Mouse (Mus musculus) midbrain, postnatal 0 days (tissue): Measurements from ENCODE around the gene Atf1. TPM values are rescaled to one million over a fixed set of nuclear protein-coding genes. Genes with fewer than 3 reads are reported as not detected.
A peak's percentile ranks its signal among the peaks of the same experiment; 100 is the strongest.
"Not testable (repeated sequence)": the region's sequence is repeated elsewhere in the genome, so short reads cannot be mapped to it uniquely, and the experiment has no call there.

Experiments used
- ATAC-seq: fragments of 200-750 bp; cut with Nextera tagmentation; 2 replicates; pipeline ENCODE4 v1.8.0; 2017; ENCODE audit warnings: moderate number of reproducible peaks, mild to moderate bottlenecking, moderate TSS enrichment, moderate library complexity; ENCODE audit not compliant: low FRiP score
- DNase-seq: peaks from one replicate; pipeline ENCODE4 v3.0.0-alpha.2; 2015; ENCODE audit warnings: low spot score
- H3K27ac ChIP-seq: fragments of 300-500 bp; sonication (generic); 2 replicates; pipeline ENCODE4 v1.5.1; 2014; ENCODE audit warnings: low read depth, mild to moderate bottlenecking, low read length, mixed read lengths
- H3K27me3 ChIP-seq: fragments of 300-500 bp; sonication (generic); 2 replicates; pipeline ENCODE4 v1.6.1; 2014; ENCODE audit warnings: low read length, control low read depth, mixed read lengths; ENCODE audit not compliant: insufficient read depth
- H3K36me3 ChIP-seq: fragments of 300-500 bp; sonication (generic); 2 replicates; pipeline ENCODE4 v1.6.1; 2014; ENCODE audit warnings: low read length, control low read depth, mixed read lengths; ENCODE audit not compliant: insufficient read depth
- H3K4me1 ChIP-seq: fragments of 300-500 bp; sonication (generic); 2 replicates; pipeline ENCODE4 v1.6.1; 2014; ENCODE audit warnings: mild to moderate bottlenecking, control low read depth, antibody characterized with exemption, low read length, mixed read lengths; ENCODE audit not compliant: insufficient read depth
- H3K4me2 ChIP-seq: fragments of 300-500 bp; sonication (generic); 2 replicates; pipeline ENCODE4 v1.6.1; 2014; ENCODE audit warnings: low read depth, mild to moderate bottlenecking, low read length, mixed read lengths; ENCODE audit not compliant: poor library complexity, severe bottlenecking
- H3K4me3 ChIP-seq: fragments of 300-500 bp; sonication (generic); 2 replicates; pipeline ENCODE4 v1.5.1; 2014; ENCODE audit warnings: low read depth, mild to moderate bottlenecking, low read length, moderate library complexity
- H3K9ac ChIP-seq: fragments of 300-500 bp; sonication (generic); replicated peaks from 2 replicates; pipeline ENCODE4 v1.6.1; 2014; ENCODE audit warnings: mild to moderate bottlenecking, low read length, moderate library complexity, mixed read lengths; ENCODE audit not compliant: poor library complexity, severe bottlenecking
- H3K9me3 ChIP-seq: fragments of 300-500 bp; sonication (generic); 2 replicates; pipeline ENCODE4 v1.6.1; 2016; ENCODE audit warnings: low read length, control low read depth
- CTCF ChIP-seq: IDR thresholded peaks from 2 replicates; pipeline ENCODE4 v1.5.1; 2016; ENCODE audit warnings: antibody characterized with exemption, mild to moderate bottlenecking
- WGBS: fragments of 180-500 bp; shearing (Covaris S2); extraction: QIAGEN DNeasy Blood & Tissue Kit; methylation state at CpG from one replicate; pipeline ENCODE4 v1.1.7; 2014; 5-methylcytosine and 5-hydroxymethylcytosine counted together
- polyA plus RNA-seq: library from polyadenylated mRNA; unstranded; fragments of >200 nt; fragmentation: Nextera tagmentation; extraction: Ambion mirVana; gene quantifications from 2 replicates; pipeline ENCODE4 v1.2.1, GENCODE M21; 2015
- total RNA-seq: library from RNA; depleted of rRNA; stranded (reverse); fragments of >200 nt; gene quantifications from 2 replicates; pipeline ENCODE4 v1.2.3, GENCODE M21; 2014

The Atf1 gene
- total and polyA plus RNA-seq, 2 experiments from 2014 or later, result 9.8 to 15.8 TPM

- no peak for ATAC-seq
- Histone ChIP-seq H3K4me3 (no peak overlapping the region), H3K27me3 (no peaks in the 10 kb centered on the region), H3K27ac (no peak overlapping the region), H3K9ac (no peak overlapping the region), H3K9me3 (no peaks in the 10 kb centered on the region), H3K4me2 (no peak overlapping the region), H3K4me1 (no peaks in the 10 kb centered on the region), H3K36me3 (peaks cover 11% of the 10 kb centered on the region; the same call in 1 of the 2 replicates)
- DNase-seq, result peak; percentile 67
- TF ChIP-seq CTCF, result peak; percentile 77
- 16% methylated on average over 4 of the region's 4 CpGs for WGBS
These were observed 35.8 kb downstream of the Atf1 start for GRCm38 (mm10) chr15:100263246-100263905.

DNA sequence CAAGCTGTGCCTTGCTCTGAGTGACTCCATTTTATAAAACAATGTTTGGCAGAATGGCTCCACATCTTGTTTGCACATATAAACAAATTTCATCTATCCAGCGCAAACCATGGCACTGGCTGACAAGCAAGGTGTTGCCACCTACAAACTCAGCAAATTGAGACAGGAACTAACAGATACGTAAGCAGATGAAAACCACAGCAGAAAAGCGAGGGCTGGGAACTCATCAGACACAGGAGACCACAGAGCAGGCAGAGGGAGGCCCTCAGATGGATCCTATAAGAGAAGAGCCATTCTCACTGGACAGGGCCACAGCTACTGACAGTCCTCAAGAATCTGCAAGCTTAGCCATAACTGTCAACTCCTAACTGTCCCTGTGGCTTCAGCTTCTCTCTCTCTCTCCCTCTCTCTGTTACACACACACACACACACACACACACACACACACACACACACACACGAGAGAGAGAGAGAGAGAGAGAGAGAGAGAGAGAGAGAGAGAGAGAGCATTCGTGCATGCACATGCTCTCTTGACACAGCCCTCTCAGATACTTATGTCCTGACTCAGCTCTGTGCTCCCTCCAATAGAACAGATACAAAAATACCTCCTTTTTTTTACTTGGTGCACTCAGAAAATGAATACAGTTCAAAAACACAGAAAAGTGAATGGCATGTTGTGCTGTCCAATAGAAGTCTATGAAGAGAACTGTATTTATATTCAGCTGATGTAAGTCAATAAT lies 38.1 kb downstream of the Atf1 start:
- no peak for TF ChIP-seq CTCF
- Histone ChIP-seq H3K4me3 (no peak overlapping the region), H3K27ac (no peak overlapping the region), H3K4me1 (no peaks in the 10 kb centered on the region), H3K36me3 (peaks cover 5% of the 10 kb centered on the region; the same call in 1 of the 2 replicates), H3K9ac (no peak overlapping the region), H3K9me3 (no peaks in the 10 kb centered on the region), H3K4me2 (no peak overlapping the region), H3K27me3 (no peaks in the 10 kb centered on the region)
- WGBS, result 83% methylated on average over 4 of the region's 5 CpGs
- DNase-seq, result no peak
- no peak for ATAC-seq

DNA sequence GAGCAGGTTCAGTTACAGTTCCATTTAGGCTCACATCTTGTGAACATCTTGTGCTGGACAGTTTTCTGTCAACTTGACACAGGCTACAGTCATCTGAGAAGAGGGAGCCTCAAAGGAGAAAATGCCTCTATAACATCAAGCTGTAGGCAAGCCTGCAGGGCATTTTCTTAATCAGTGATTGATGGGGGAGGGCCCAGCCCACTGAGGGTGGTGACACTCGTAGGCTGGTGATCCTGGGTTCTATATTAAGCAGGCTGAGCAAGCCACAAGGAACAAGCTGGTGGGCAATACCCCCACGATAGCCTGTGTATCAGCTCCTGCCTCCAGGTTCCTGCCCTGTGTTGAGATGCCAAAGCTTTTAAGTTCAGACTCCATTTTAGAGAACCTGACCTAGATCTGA lies 41.3 kb downstream of the Atf1 start:
- H3K27ac ChIP-seq, result no peak overlapping the region
- no peak for TF ChIP-seq CTCF
- H3K36me3 ChIP-seq, result no peaks in the 10 kb centered on the region
- DNase-seq (no peak), ATAC-seq (no peak)
- no peaks in the 10 kb centered on the region for H3K27me3 ChIP-seq
- WGBS, result 78% methylated on average over 2 of the region's 2 CpGs
- H3K4me1 ChIP-seq, result no peaks in the 10 kb centered on the region
- no peak overlapping the region for H3K9ac ChIP-seq
- no peaks in the 10 kb centered on the region for H3K9me3 ChIP-seq
- no peak overlapping the region for H3K4me3 ChIP-seq
- H3K4me2 ChIP-seq, result no peak overlapping the region

GRCm38 (mm10) chr15:100269776-100270175 lies 42.2 kb downstream of the Atf1 start:
- no peaks in the 10 kb centered on the region for H3K4me1 ChIP-seq
- 17% methylated on average over 9 of the region's 9 CpGs for WGBS
- no peak overlapping the region for H3K4me3 ChIP-seq
- no peak overlapping the region for H3K4me2 ChIP-seq
- H3K9ac ChIP-seq, result no peak overlapping the region
- H3K9me3 ChIP-seq, result no peaks in the 10 kb centered on the region
- H3K27ac ChIP-seq, result no peak overlapping the region
- ATAC-seq (no peak), DNase-seq (no peak)
- H3K36me3 ChIP-seq, result no peaks in the 10 kb centered on the region
- no peaks in the 10 kb centered on the region for H3K27me3 ChIP-seq
- TF ChIP-seq CTCF, result no peak

GRCm38 (mm10) chr15:100270609-100271008 lies 43.0 kb downstream of the Atf1 start:
- 22% methylated on average over 7 of the region's 7 CpGs for WGBS
- not testable (repeated sequence) for ATAC-seq, H3K27ac ChIP-seq

GRCm38 (mm10) chr15:100271411-100271810 lies 43.8 kb downstream of the Atf1 start:
- Histone ChIP-seq H3K4me1 (no peaks in the 10 kb centered on the region), H3K27ac (no peak overlapping the region), H3K4me3 (no peak overlapping the region), H3K9ac (no peak overlapping the region), H3K9me3 (no peaks in the 10 kb centered on the region), H3K4me2 (no peak overlapping the region), H3K36me3 (no peaks in the 10 kb centered on the region), H3K27me3 (no peaks in the 10 kb centered on the region)
- 63% methylated on average over 14 of the region's 14 CpGs for WGBS
- no peak for ATAC-seq
- DNase-seq, result no peak
- no peak for TF ChIP-seq CTCF

More at GRCm38 (mm10) chr15:100270609-100271008, 43.0 kb downstream of the Atf1 start:
- H3K4me1 ChIP-seq, H3K4me2 ChIP-seq, DNase-seq, H3K9ac ChIP-seq, H3K4me3 ChIP-seq, H3K27me3 ChIP-seq, H3K36me3 ChIP-seq, H3K9me3 ChIP-seq: not testable (repeated sequence)

DNA sequence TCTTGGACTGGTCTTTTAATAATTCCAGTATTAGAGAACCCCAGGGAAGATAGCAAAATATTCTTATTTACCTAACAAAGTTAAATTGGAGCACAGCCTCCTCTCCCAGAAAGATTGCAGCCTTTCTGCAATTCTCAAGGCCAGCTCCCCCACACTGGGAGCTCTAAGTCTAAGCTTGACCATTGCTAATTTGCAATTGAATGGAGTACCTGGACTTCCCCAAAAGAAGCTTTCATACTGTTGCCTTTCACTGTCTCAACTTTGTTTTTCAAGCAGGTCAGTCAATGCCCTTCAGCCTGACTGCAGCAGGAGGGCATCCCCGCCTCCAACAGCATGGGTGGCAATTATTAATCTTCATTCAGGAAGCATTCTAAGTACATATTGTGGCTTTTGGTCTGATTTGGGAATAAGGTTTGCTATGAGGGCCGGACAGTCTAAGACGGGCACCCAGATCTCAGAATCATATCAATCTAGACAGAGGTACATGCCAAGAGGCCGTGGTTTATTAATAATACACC lies 46.2 kb downstream of the Atf1 start:
- H3K27ac ChIP-seq, DNase-seq, H3K4me2 ChIP-seq, H3K4me3 ChIP-seq, H3K36me3 ChIP-seq, H3K9ac ChIP-seq, ATAC-seq, H3K9me3 ChIP-seq, H3K27me3 ChIP-seq, H3K4me1 ChIP-seq: not testable (repeated sequence)
- 86% methylated on average over 4 of the region's 4 CpGs for WGBS
